Mouse (Mus musculus): ENCODE results near the gene Cpn1. TPM values are rescaled to one million over a fixed set of nuclear protein-coding genes. Genes with fewer than 3 reads are reported as not detected.

The Cpn1 gene
- polyA plus RNA-seq, 1 experiment from 2014 or later = not detected

- no peaks in the 10 kb centered on the region for H3K9me3 ChIP-seq
- no peak overlapping the region for H3K27ac ChIP-seq
These were observed 48.0 kb downstream of the Cpn1 start for GRCm38 (mm10) chr19:43938355-43938754.

GRCm38 (mm10) chr19:43930926-43931325 lies 55.4 kb downstream of the Cpn1 start:
- no peaks in the 10 kb centered on the region for H3K36me3 ChIP-seq
- WGBS = 87% methylated on average over 6 of the region's 6 CpGs
- no peak for ATAC-seq (ENCODE audit: insufficient number of reproducible peaks, insufficient read depth, low FRiP score, low TSS enrichment, low read depth)
- no peak overlapping the region for H3K27ac ChIP-seq
- no peak overlapping the region for H3K4me3 ChIP-seq
- H3K4me2 ChIP-seq = no peak overlapping the region
- H3K9me3 ChIP-seq = no peaks in the 10 kb centered on the region
- no peaks in the 10 kb centered on the region for H3K27me3 ChIP-seq
- no peak overlapping the region for H3K9ac ChIP-seq
- H3K4me1 ChIP-seq = peaks cover 10% of the 10 kb centered on the region

More at GRCm38 (mm10) chr19:43938355-43938754, 48.0 kb downstream of the Cpn1 start:
- Histone ChIP-seq H3K9ac (no peak overlapping the region; the same call in 1 of the 2 replicates), H3K4me2 (peak overlapping the region; percentile 74), H3K36me3 (no peaks in the 10 kb centered on the region), H3K4me1 (peaks cover 14% of the 10 kb centered on the region), H3K4me3 (no peak overlapping the region), H3K27me3 (no peaks in the 10 kb centered on the region)
- 27% methylated on average over 11 of the region's 11 CpGs for WGBS
- ATAC-seq (ENCODE audit: insufficient number of reproducible peaks, insufficient read depth, low FRiP score, low TSS enrichment, low read depth) = no peak

GRCm38 (mm10) chr19:43930366-43930765 lies 56.0 kb downstream of the Cpn1 start:
- Histone ChIP-seq H3K4me2 (no peak overlapping the region), H3K27ac (no peak overlapping the region), H3K9me3 (no peaks in the 10 kb centered on the region), H3K27me3 (no peaks in the 10 kb centered on the region), H3K4me1 (peaks cover 10% of the 10 kb centered on the region), H3K9ac (no peak overlapping the region), H3K4me3 (no peak overlapping the region), H3K36me3 (no peaks in the 10 kb centered on the region)
- WGBS = 41% methylated on average over 7 of the region's 7 CpGs
- ATAC-seq (ENCODE audit: insufficient number of reproducible peaks, insufficient read depth, low FRiP score, low TSS enrichment, low read depth) = no peak

GRCm38 (mm10) chr19:43929869-43930268 lies 56.5 kb downstream of the Cpn1 start:
- no peak overlapping the region for H3K4me2 ChIP-seq
- WGBS = 52% methylated on average over 11 of the region's 11 CpGs
- H3K4me3 ChIP-seq = no peak overlapping the region
- no peak overlapping the region for H3K27ac ChIP-seq
- H3K9me3 ChIP-seq = no peaks in the 10 kb centered on the region
- H3K9ac ChIP-seq = no peak overlapping the region
- peaks cover 10% of the 10 kb centered on the region for H3K4me1 ChIP-seq
- no peaks in the 10 kb centered on the region for H3K27me3 ChIP-seq
- no peak for ATAC-seq (ENCODE audit: insufficient number of reproducible peaks, insufficient read depth, low FRiP score, low TSS enrichment, low read depth)
- H3K36me3 ChIP-seq = no peaks in the 10 kb centered on the region

- Histone ChIP-seq H3K36me3 (peaks cover 6% of the 10 kb centered on the region; the same call in 1 of the 2 replicates), H3K27me3 (no peaks in the 10 kb centered on the region), H3K4me2 (no peak overlapping the region), H3K4me1 (peaks cover 10% of the 10 kb centered on the region), H3K27ac (no peak overlapping the region), H3K4me3 (no peak overlapping the region), H3K9me3 (no peaks in the 10 kb centered on the region), H3K9ac (no peak overlapping the region)
- WGBS = 72% methylated on average over 5 of the region's 5 CpGs
- ATAC-seq (ENCODE audit: insufficient number of reproducible peaks, insufficient read depth, low FRiP score, low TSS enrichment, low read depth) = no peak
These were observed 58.4 kb downstream of the Cpn1 start for GRCm38 (mm10) chr19:43927967-43928366.

- 65% methylated on average over 10 of the region's 10 CpGs for WGBS
- H3K4me3 ChIP-seq = no peak overlapping the region
- H3K4me1 ChIP-seq = peaks cover 10% of the 10 kb centered on the region
- H3K9ac ChIP-seq = no peak overlapping the region
- H3K27me3 ChIP-seq = no peaks in the 10 kb centered on the region
- H3K9me3 ChIP-seq = no peaks in the 10 kb centered on the region
- no peak overlapping the region for H3K27ac ChIP-seq
- no peak for ATAC-seq (ENCODE audit: insufficient number of reproducible peaks, insufficient read depth, low FRiP score, low TSS enrichment, low read depth)
- no peak overlapping the region for H3K4me2 ChIP-seq
- peaks cover 6% of the 10 kb centered on the region; the same call in 1 of the 2 replicates for H3K36me3 ChIP-seq
These were observed 59.3 kb downstream of the Cpn1 start for GRCm38 (mm10) chr19:43927057-43927456.

- 0 out of 2 replicates have a peak, but pooled peaks cover 3% of the 10 kb centered on the region for H3K27me3 ChIP-seq
- no peak overlapping the region for H3K27ac ChIP-seq
- peaks cover 12% of the 10 kb centered on the region for H3K4me1 ChIP-seq
- H3K4me3 ChIP-seq = no peak overlapping the region
- ATAC-seq (ENCODE audit: insufficient number of reproducible peaks, insufficient read depth, low FRiP score, low TSS enrichment, low read depth) = no peak
- H3K9ac ChIP-seq = no peak overlapping the region
- H3K9me3 ChIP-seq = no peaks in the 10 kb centered on the region
- no peak overlapping the region for H3K4me2 ChIP-seq
- 59% methylated on average over 10 of the region's 10 CpGs for WGBS
- peaks cover 6% of the 10 kb centered on the region; the same call in 1 of the 2 replicates for H3K36me3 ChIP-seq
These were observed 60.0 kb downstream of the Cpn1 start for GRCm38 (mm10) chr19:43926141-43926987.

GRCm38 (mm10) chr19:43924361-43924760 lies 62.0 kb downstream of the Cpn1 start:
- Histone ChIP-seq H3K4me1 (peaks cover 19% of the 10 kb centered on the region), H3K27ac (no peak overlapping the region), H3K36me3 (peaks cover 6% of the 10 kb centered on the region; the same call in 1 of the 2 replicates), H3K9ac (no peak overlapping the region), H3K4me3 (no peak overlapping the region), H3K27me3 (peaks cover 9% of the 10 kb centered on the region; the same call in 1 of the 2 replicates), H3K4me2 (no peak overlapping the region), H3K9me3 (no peaks in the 10 kb centered on the region)
- ATAC-seq (ENCODE audit: insufficient number of reproducible peaks, insufficient read depth, low FRiP score, low TSS enrichment, low read depth) = no peak
- WGBS = 69% methylated on average over 8 of the region's 8 CpGs

- WGBS = 89% methylated on average over 7 of the region's 7 CpGs
- Histone ChIP-seq H3K4me1 (peaks cover 19% of the 10 kb centered on the region), H3K36me3 (peaks cover 6% of the 10 kb centered on the region; the same call in 1 of the 2 replicates), H3K4me2 (no peak overlapping the region), H3K27ac (no peak overlapping the region), H3K27me3 (peaks cover 9% of the 10 kb centered on the region; the same call in 1 of the 2 replicates), H3K4me3 (no peak overlapping the region), H3K9me3 (no peaks in the 10 kb centered on the region), H3K9ac (no peak overlapping the region)
- no peak for ATAC-seq (ENCODE audit: insufficient number of reproducible peaks, insufficient read depth, low FRiP score, low TSS enrichment, low read depth)
These were observed 63.4 kb downstream of the Cpn1 start for GRCm38 (mm10) chr19:43922963-43923362.

GRCm38 (mm10) chr19:43921410-43921809 lies 64.9 kb downstream of the Cpn1 start:
- no peak overlapping the region for H3K9ac ChIP-seq
- H3K4me2 ChIP-seq = no peak overlapping the region
- peaks cover 6% of the 10 kb centered on the region; the same call in 1 of the 2 replicates for H3K36me3 ChIP-seq
- peaks cover 13% of the 10 kb centered on the region for H3K4me1 ChIP-seq
- H3K9me3 ChIP-seq = no peaks in the 10 kb centered on the region
- ATAC-seq (ENCODE audit: insufficient number of reproducible peaks, insufficient read depth, low FRiP score, low TSS enrichment, low read depth) = no peak
- H3K27ac ChIP-seq = no peak overlapping the region
- WGBS = 41% methylated on average over 13 of the region's 13 CpGs
- H3K4me3 ChIP-seq = no peak overlapping the region
- peaks cover 9% of the 10 kb centered on the region; the same call in 1 of the 2 replicates for H3K27me3 ChIP-seq

GRCm38 (mm10) chr19:43920453-43921300 lies 65.7 kb downstream of the Cpn1 start:
- Histone ChIP-seq H3K27ac (no peak overlapping the region), H3K4me3 (no peak overlapping the region), H3K27me3 (peaks cover 9% of the 10 kb centered on the region; the same call in 1 of the 2 replicates), H3K9me3 (no peaks in the 10 kb centered on the region), H3K36me3 (peaks cover 6% of the 10 kb centered on the region; the same call in 1 of the 2 replicates), H3K4me1 (peaks cover 13% of the 10 kb centered on the region), H3K9ac (no peak overlapping the region), H3K4me2 (peak overlapping the region; percentile 9; the same call in 1 of the 2 replicates)
- WGBS = 17% methylated on average over 32 of the region's 32 CpGs
- no peak for ATAC-seq (ENCODE audit: insufficient number of reproducible peaks, insufficient read depth, low FRiP score, low TSS enrichment, low read depth)

Measured in embryonic facial prominence, embryonic 13.5 days (tissue).